Mouse (Mus musculus): ENCODE measurements around the gene Atp13a1.
A peak's percentile ranks its signal among the peaks of the same experiment; 100 is the strongest.

Gene Atp13a1

GRCm38 (mm10) chr8:69848951-69849350, 58.0 kb downstream of the Atp13a1 start:
- DNase-seq (ENCODE audit: low read depth, low spot score): peak; percentile 65

- peak; percentile 67 for DNase-seq (ENCODE audit: low read depth, low spot score)
These were observed 58.9 kb downstream of the Atp13a1 start for GRCm38 (mm10) chr8:69849899-69850298.

- no peak for DNase-seq (ENCODE audit: low read depth, low spot score)
These were observed 60.1 kb downstream of the Atp13a1 start for GRCm38 (mm10) chr8:69850926-69851506.

GRCm38 (mm10) chr8:69853869-69854268, 62.9 kb downstream of the Atp13a1 start:
- DNase-seq (ENCODE audit: low read depth, low spot score): no peak
